Mouse (Mus musculus): ENCODE data around the gene Coro7. TPM values are rescaled to one million over a fixed set of nuclear protein-coding genes. Genes with fewer than 3 reads are reported as not detected.
A peak's percentile ranks its signal among the peaks of the same experiment; 100 is the strongest.

Coro7 gene
- total RNA-seq (2014; rRNA removed) (31.1 and 39.8 TPM in 2 replicates), polyA plus RNA-seq (2015; fragmentation: Nextera tagmentation; extraction: Ambion mirVana) (28.7 and 31.9 TPM in 2 replicates)

- peak; percentile 93 for DNase-seq (ENCODE audit: low spot score)
- no peak for TF ChIP-seq CTCF (IDR thresholded peaks at IDR 0.05)
- 0 out of 2 replicates have a peak within 1 kb of the TSS, but pooled peaks have one; percentile 18 for H3K27ac ChIP-seq (ENCODE audit: low read depth, low read length)
These were observed at the start of gene Coro7 for GRCm38 (mm10) chr16:4679121-4680018. TSS of gene Coro7 (minus strand) at chr16:4679777.

DNA sequence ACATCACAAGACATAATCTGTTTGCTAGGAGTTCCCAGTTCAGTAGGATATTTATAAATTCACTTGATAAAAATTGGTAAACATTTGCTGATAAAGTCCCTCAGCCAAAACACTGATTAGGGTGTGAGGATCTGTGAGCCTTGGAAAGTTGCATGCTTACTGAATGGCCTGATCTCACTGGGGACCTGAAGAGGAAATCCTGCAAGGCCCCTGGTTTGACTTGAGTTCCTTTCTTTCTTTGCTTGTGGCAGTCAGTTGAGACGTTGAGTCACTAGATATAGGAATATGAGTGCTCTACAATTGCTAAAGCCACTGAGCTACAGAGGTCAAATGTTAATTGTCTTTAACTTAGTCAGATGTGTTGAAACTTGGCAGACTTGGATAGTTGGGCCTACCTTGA is 48.4 kb upstream of the Coro7 start:
- DNase-seq (ENCODE audit: low spot score), result no peak
- no peak overlapping the region for H3K4me2 ChIP-seq (ENCODE audit: low read depth, low read length, poor library complexity, severe bottlenecking)
- no peak for ATAC-seq (ENCODE audit: low FRiP score)
- H3K27ac ChIP-seq (ENCODE audit: low read depth, low read length), result no peak overlapping the region
- H3K27me3 ChIP-seq (ENCODE audit: insufficient read depth, low read length), result no peaks in the 10 kb centered on the region
- H3K4me1 ChIP-seq (ENCODE audit: insufficient read depth, low read length), result peaks cover 9% of the 10 kb centered on the region; the same call in 1 of the 2 replicates
- H3K9me3 ChIP-seq (ENCODE audit: low read length), result no peaks in the 10 kb centered on the region
- no peak overlapping the region for H3K9ac ChIP-seq (replicated peaks; ENCODE audit: low read length, poor library complexity, severe bottlenecking)
- no peaks in the 10 kb centered on the region for H3K36me3 ChIP-seq (ENCODE audit: insufficient read depth, low read length)
- TF ChIP-seq CTCF (IDR thresholded peaks at IDR 0.05), result no peak
- WGBS, result 95% methylated on average over 1 of the region's 1 CpGs
- H3K4me3 ChIP-seq (ENCODE audit: low read depth, low read length), result no peak overlapping the region

More at GRCm38 (mm10) chr16:4679121-4680018, at the start of gene Coro7:
- peak; percentile 89 for ATAC-seq (ENCODE audit: low FRiP score)
- no peaks in the 10 kb centered on the region for H3K9me3 ChIP-seq (ENCODE audit: low read length)
- H3K27me3 ChIP-seq (ENCODE audit: insufficient read depth, low read length), result no peaks in the 10 kb centered on the region
- peak within 1 kb of the TSS; percentile 76 for H3K9ac ChIP-seq (replicated peaks; ENCODE audit: low read length, poor library complexity, severe bottlenecking)
- under 1% methylated on average over 45 of the region's 47 CpGs for WGBS
- H3K36me3 ChIP-seq (ENCODE audit: insufficient read depth, low read length), result peaks cover 10% of the 10 kb centered on the region; the same call in 1 of the 2 replicates
- peak within 1 kb of the TSS; percentile 46 for H3K4me3 ChIP-seq (ENCODE audit: low read depth, low read length)
- H3K4me1 ChIP-seq (ENCODE audit: insufficient read depth, low read length), result peaks cover 7% of the 10 kb centered on the region; the same call in 1 of the 2 replicates
- H3K4me2 ChIP-seq (ENCODE audit: low read depth, low read length, poor library complexity, severe bottlenecking), result peak within 1 kb of the TSS; percentile 94

DNA sequence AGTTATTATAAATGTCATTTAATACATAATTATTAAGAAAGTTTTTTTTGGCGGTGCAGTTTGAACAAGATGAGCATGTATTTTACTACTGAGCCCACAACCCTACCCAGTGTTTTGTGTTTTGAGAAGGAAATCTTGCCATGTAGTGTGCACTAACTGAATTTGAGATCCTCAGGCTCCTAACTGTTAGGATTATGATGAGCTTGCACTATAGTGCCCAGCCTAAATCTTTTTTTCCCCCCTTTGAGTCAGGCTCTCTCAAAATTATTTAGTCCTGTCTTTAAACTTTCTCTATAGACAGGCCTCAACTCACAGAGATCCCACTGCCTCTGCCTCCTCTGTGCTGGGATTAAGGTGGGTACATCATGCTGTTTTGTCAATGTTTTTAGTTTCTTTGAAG is 47.9 kb upstream of the Coro7 start:
- TF ChIP-seq CTCF (IDR thresholded peaks at IDR 0.05), result no peak
- Histone ChIP-seq H3K4me2 (ENCODE audit: low read depth, low read length, poor library complexity, severe bottlenecking) (peak overlapping the region; percentile 81; the same call in 1 of the 2 replicates), H3K4me3 (ENCODE audit: low read depth, low read length) (peak overlapping the region; percentile 97; the same call in 1 of the 2 replicates), H3K9ac (replicated peaks; ENCODE audit: low read length, poor library complexity, severe bottlenecking) (no peak overlapping the region), H3K27ac (ENCODE audit: low read depth, low read length) (no peak overlapping the region), H3K9me3 (ENCODE audit: low read length) (no peaks in the 10 kb centered on the region), H3K36me3 (ENCODE audit: insufficient read depth, low read length) (no peaks in the 10 kb centered on the region), H3K4me1 (ENCODE audit: insufficient read depth, low read length) (peaks cover 9% of the 10 kb centered on the region; the same call in 1 of the 2 replicates), H3K27me3 (ENCODE audit: insufficient read depth, low read length) (no peaks in the 10 kb centered on the region)
- ATAC-seq (ENCODE audit: low FRiP score) (no peak), DNase-seq (ENCODE audit: low spot score) (no peak)
- 95% methylated on average over 1 of the region's 1 CpGs for WGBS

GRCm38 (mm10) chr16:4726528-4727128 is 47.1 kb upstream of the Coro7 start:
- Histone ChIP-seq H3K9ac (replicated peaks; ENCODE audit: low read length, poor library complexity, severe bottlenecking) (peak overlapping the region; percentile 92), H3K27me3 (ENCODE audit: insufficient read depth, low read length) (no peaks in the 10 kb centered on the region), H3K36me3 (ENCODE audit: insufficient read depth, low read length) (no peaks in the 10 kb centered on the region), H3K4me3 (ENCODE audit: low read depth, low read length) (peak overlapping the region; percentile 97), H3K4me2 (ENCODE audit: low read depth, low read length, poor library complexity, severe bottlenecking) (peak overlapping the region; percentile 81), H3K27ac (ENCODE audit: low read depth, low read length) (peak overlapping the region; percentile 63), H3K9me3 (ENCODE audit: low read length) (no peaks in the 10 kb centered on the region), H3K4me1 (ENCODE audit: insufficient read depth, low read length) (peaks cover 9% of the 10 kb centered on the region; the same call in 1 of the 2 replicates)
- DNase-seq (ENCODE audit: low spot score) (no peak), ATAC-seq (ENCODE audit: low FRiP score) (peak; percentile 81)
- TF ChIP-seq CTCF (IDR thresholded peaks at IDR 0.05), result no peak
- 1% methylated on average over 40 of the region's 40 CpGs for WGBS

DNA sequence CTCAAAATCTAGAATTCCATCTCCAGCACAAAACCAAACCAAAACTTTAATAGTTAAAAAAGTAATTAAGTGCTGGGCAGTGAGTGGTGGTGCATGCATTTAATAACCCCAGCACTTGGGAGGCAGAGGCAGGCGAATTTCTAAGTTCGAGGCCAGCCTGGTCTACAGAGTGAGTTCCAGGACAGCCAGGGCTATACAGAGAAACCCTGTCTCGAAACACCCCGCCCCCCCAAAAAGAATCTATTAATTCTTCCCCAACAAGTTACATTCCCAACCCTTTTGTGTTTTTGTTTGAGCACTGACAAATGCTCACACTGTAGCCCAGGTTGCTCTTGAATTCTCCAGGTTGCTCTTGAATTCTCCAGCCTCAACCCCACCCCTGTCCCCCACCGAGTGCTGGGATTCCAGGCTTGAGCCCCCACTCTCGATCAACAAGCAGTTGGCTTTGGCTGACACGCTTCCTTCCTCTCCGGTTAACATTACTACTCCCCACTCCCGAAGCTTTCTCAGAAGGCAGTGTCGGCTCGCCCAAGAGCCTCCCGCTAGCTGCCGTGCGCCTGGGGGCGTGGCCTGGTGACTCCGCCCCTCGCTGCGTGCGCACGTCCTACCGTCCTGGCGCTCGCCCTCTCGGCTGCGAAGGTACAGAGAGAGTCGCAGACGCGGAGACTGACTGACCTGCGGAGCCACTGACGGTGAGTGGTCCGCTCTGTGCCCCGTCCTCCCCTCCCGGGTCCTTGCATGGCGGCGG is 46.4 kb upstream of the Coro7 start, which contains the start of gene Hmox2:
Hmox2 (plus strand) TSS at position 582 of the 748 bp plus-strand sequence.
- Histone ChIP-seq H3K4me3 (ENCODE audit: low read depth, low read length) (peak within 1 kb of the TSS; percentile 97), H3K4me2 (ENCODE audit: low read depth, low read length, poor library complexity, severe bottlenecking) (peak within 1 kb of the TSS; percentile 81), H3K9me3 (ENCODE audit: low read length) (no peaks in the 10 kb centered on the region), H3K36me3 (ENCODE audit: insufficient read depth, low read length) (no peaks in the 10 kb centered on the region), H3K4me1 (ENCODE audit: insufficient read depth, low read length) (peaks cover 9% of the 10 kb centered on the region; the same call in 1 of the 2 replicates), H3K9ac (replicated peaks; ENCODE audit: low read length, poor library complexity, severe bottlenecking) (peak within 1 kb of the TSS; percentile 92), H3K27me3 (ENCODE audit: insufficient read depth, low read length) (no peaks in the 10 kb centered on the region), H3K27ac (ENCODE audit: low read depth, low read length) (peak within 1 kb of the TSS; percentile 63)
- DNase-seq (ENCODE audit: low spot score) (peak; percentile 91), ATAC-seq (ENCODE audit: low FRiP score) (peak; percentile 93)
- TF ChIP-seq CTCF (IDR thresholded peaks at IDR 0.05), result no peak
- 6% methylated on average over 33 of the region's 35 CpGs for WGBS

All from midbrain, postnatal 0 days (tissue).